Mouse (Mus musculus) liver, postnatal 0 days (tissue): Measurements from ENCODE around the gene Mrpl16.

ENCODE experiments used
- CTCF ChIP-seq: sonication (generic); IDR thresholded peaks from 2 replicates; pipeline ENCODE4 v1.5.1; 2016; ENCODE audit warnings: antibody characterized with exemption, low read depth
- EP300 ChIP-seq: IDR thresholded peaks from 2 replicates; pipeline ENCODE4 v1.6.1; 2016; ENCODE audit warnings: antibody characterized with exemption, low read depth, mild to moderate bottlenecking

- TF ChIP-seq CTCF (no peak), EP300 (no peak)
Observed at GRCm38 (mm10) chr19:11823346-11824065, 53.3 kb downstream of the Mrpl16 start.
